In genomic region chr4:154028646-154029045, GRCm38 (mm10) we compare ENCODE assay signal across 14 mouse cellular contexts. TPM values are rescaled to one million over a fixed set of nuclear protein-coding genes. Genes with fewer than 3 reads are reported as not detected.
DNase-seq lines count a peak whose midpoint lies in the region; ATAC-seq and TF ChIP-seq lines count a peak whose summit lies in the region.
"Had no signal": no experiment of that assay in that cellular context is flagged by ENCODE, and none has a peak within 500 bp of the region (broad histone marks: within the 10 kb centered on the region; RNA-seq: fewer than 3 reads in every experiment).

No protein-coding gene starts in this region.

- in situ Hi-C loops in ES-E14 (cut with MboI; ENCODE audit: low sequenced_read_pairs in 2 of 2, unreplicated experiment in 2 of 2) = no loop called here

- no peaks in the 10 kb centered on the region for H3K4me1 ChIP-seq in cerebellum, adult 2 months (ENCODE audit: control insufficient read depth, insufficient read depth, low read length)
- H3K4me1 ChIP-seq in liver, embryonic 12.5 days = peaks cover 64% of the 10 kb centered on the region
- H3K4me1 ChIP-seq in ES-E14 (ENCODE audit: control insufficient read depth in 2 of 2, insufficient read depth in 2 of 2, low read length in 2 of 2, poor library complexity in 1 of 2) = peaks cover 0 to 4% of the 10 kb centered on the region in 2 experiments; a peak in 1 of 4 replicates
- H3K4me1 ChIP-seq in liver, embryonic 14.5 days (replicated peaks; ENCODE audit: control insufficient read depth in 2 of 2, insufficient read depth in 2 of 2, low read length in 1 of 2) = peaks cover 8 to 28% of the 10 kb centered on the region in 2 experiments

- H3K27ac ChIP-seq in cerebellum, adult 2 months (ENCODE audit: insufficient read depth, low read length) = no peak overlapping the region
- H3K27ac ChIP-seq in liver, embryonic 12.5 days = no peak overlapping the region
- H3K27ac ChIP-seq in ES-E14 (ENCODE audit: insufficient read depth, low read depth, low read length, poor library complexity, severe bottlenecking) = no peak overlapping the region
- no peak overlapping the region for H3K27ac ChIP-seq in liver, embryonic 14.5 days
- H3K27ac ChIP-seq: embryonic facial prominence, embryonic 13.5 days; hindbrain, embryonic 12.5 days; lung, embryonic 15.5 days; neural tube, embryonic 12.5 days had no signal

- no peak for ATAC-seq in liver, embryonic 12.5 days
- no peak for ATAC-seq in liver, embryonic 14.5 days (ENCODE audit: insufficient read depth)

- no peak overlapping the region for H3K4me3 ChIP-seq in cerebellum, adult 2 months (replicated peaks; ENCODE audit: insufficient read depth, low read depth, low read length)
- no peak overlapping the region for H3K4me3 ChIP-seq in liver, embryonic 12.5 days
- no peak overlapping the region for H3K4me3 ChIP-seq in ES-E14 (ENCODE audit: insufficient read depth in 1 of 2, low read depth in 1 of 2, low read length in 2 of 2, poor library complexity in 1 of 2, severe bottlenecking in 1 of 2)
- no peak overlapping the region for H3K4me3 ChIP-seq in liver, embryonic 14.5 days (ENCODE audit: insufficient read depth in 1 of 2, low read depth in 2 of 2, low read length in 2 of 2)
- H3K4me3 ChIP-seq: embryonic facial prominence, embryonic 13.5 days; hindbrain, embryonic 12.5 days; lung, embryonic 15.5 days; neural tube, embryonic 12.5 days had no signal

- H3K9me3 ChIP-seq in liver, embryonic 12.5 days (replicated peaks) = no peaks in the 10 kb centered on the region
- no peaks in the 10 kb centered on the region for H3K9me3 ChIP-seq in ES-E14 (ENCODE audit: control insufficient read depth, insufficient read depth, low read depth, low read length)
- H3K9me3 ChIP-seq in liver, embryonic 14.5 days (ENCODE audit: control insufficient read depth, low read length) = no peaks in the 10 kb centered on the region
- H3K9me3 ChIP-seq: embryonic facial prominence, embryonic 13.5 days; hindbrain, embryonic 12.5 days; lung, embryonic 15.5 days; neural tube, embryonic 12.5 days had no signal

- TF ChIP-seq POLR2A in cerebellum, adult 2 months (IDR thresholded peaks at IDR 0.05; ENCODE audit: borderline replicate concordance, insufficient read depth, low read length) = no peak

- intact Hi-C loops in gastrocnemius, postnatal 36 days (cut with DNase I) = no loop called here

- 0 out of 2 replicates have a peak, but pooled peaks have one; percentile 7 for TF ChIP-seq CTCF in cerebellum, adult 2 months (IDR thresholded peaks at IDR 0.05; ENCODE audit: borderline replicate concordance, insufficient read depth, low read depth, low read length)
- TF ChIP-seq CTCF in liver, embryonic 14.5 days (IDR thresholded peaks at IDR 0.05; ENCODE audit: low read depth) = peak; percentile 79

- no peak overlapping the region for H3K4me2 ChIP-seq in liver, embryonic 12.5 days
- H3K4me2 ChIP-seq in liver, embryonic 14.5 days (ENCODE audit: low read depth) = no peak overlapping the region
- H3K4me2 ChIP-seq: embryonic facial prominence, embryonic 13.5 days; hindbrain, embryonic 12.5 days; lung, embryonic 15.5 days; neural tube, embryonic 12.5 days had no signal

- DNase-seq in cerebellum, adult 2 months = no peak
- DNase-seq in cerebellum, adult 9-10 months = no peak
- DNase-seq in liver (peak; percentile 63), ES-E14 (ENCODE audit: low read depth, low spot score) (peak; percentile 44)
- no peak for DNase-seq in liver, embryonic 14.5 days (ENCODE audit: low read depth in 3 of 3, low spot score in 3 of 3)
- no peak for DNase-seq in gastrocnemius, postnatal 36 days
- no peak for DNase-seq in urinary bladder, postnatal 4 days (ENCODE audit: low spot score in 2 of 2)
- DNase-seq: adrenal gland, postnatal 25 days had no signal

- H3K36me3 ChIP-seq in liver, embryonic 12.5 days = peaks cover 31% of the 10 kb centered on the region
- H3K36me3 ChIP-seq in ES-E14 (ENCODE audit: control insufficient read depth, insufficient read depth, low read length, poor library complexity, severe bottlenecking) = no peaks in the 10 kb centered on the region
- peaks cover 4% of the 10 kb centered on the region; the same call in 1 of the 2 replicates for H3K36me3 ChIP-seq in liver, embryonic 14.5 days (replicated peaks; ENCODE audit: control insufficient read depth, insufficient read depth, low read depth)
- H3K36me3 ChIP-seq: embryonic facial prominence, embryonic 13.5 days; hindbrain, embryonic 12.5 days; lung, embryonic 15.5 days; neural tube, embryonic 12.5 days had no signal

- H3K27me3 ChIP-seq in cerebellum, adult 2 months (ENCODE audit: control insufficient read depth, insufficient read depth, low read length) = no peaks in the 10 kb centered on the region
- no peaks in the 10 kb centered on the region for H3K27me3 ChIP-seq in liver, embryonic 12.5 days (replicated peaks)
- H3K27me3 ChIP-seq in liver, embryonic 14.5 days (ENCODE audit: control insufficient read depth, insufficient read depth, low read length) = no peaks in the 10 kb centered on the region

- TF ChIP-seq EP300 in liver, embryonic 14.5 days (IDR thresholded peaks at IDR 0.05; ENCODE audit: low read depth) = no peak

- no peak overlapping the region for H3K9ac ChIP-seq in liver, embryonic 12.5 days
- no peak overlapping the region for H3K9ac ChIP-seq in ES-E14 (ENCODE audit: insufficient read depth, low read depth, low read length, poor library complexity, severe bottlenecking)
- no peak overlapping the region for H3K9ac ChIP-seq in liver, embryonic 14.5 days (replicated peaks)
- H3K9ac ChIP-seq: embryonic facial prominence, embryonic 13.5 days; hindbrain, embryonic 12.5 days; lung, embryonic 15.5 days; neural tube, embryonic 12.5 days had no signal

TF ChIP-seq in ES-E14, 5 proteins besides CTCF, POLR2A, EP300 and RAD21:
- TF ChIP-seq MAFK (IDR thresholded peaks at IDR 0.05; ENCODE audit: insufficient read depth, low read depth, low read length) (no peak), HCFC1 (IDR thresholded peaks at IDR 0.05; ENCODE audit: borderline replicate concordance, insufficient read depth, low read length) (no peak), ZC3H11A (IDR thresholded peaks at IDR 0.05; ENCODE audit: borderline replicate concordance, low read depth, low read length) (0 out of 2 replicates have a peak, but pooled peaks have one; percentile 16), ZNF384 (IDR thresholded peaks at IDR 0.05; ENCODE audit: low read depth, low read length) (no peak), CHD2 (IDR thresholded peaks at IDR 0.05; ENCODE audit: low read depth, low read length) (no peak)

RNA-seq across cellular contexts. Expression of gene Smim1, which starts 2.6 kb away (rescaled TPM):
- 35.5 and 39.6 TPM in 2 replicates for polyA plus RNA-seq in cerebellum, adult 2 months (2012; rRNA removed)
- polyA plus RNA-seq in liver, embryonic 12.5 days (2016; fragmentation: Nextera tagmentation; extraction: Ambion mirVana) = 440 and 457 TPM in 2 replicates
- 2.9 and 3.0 TPM in 2 replicates for total RNA-seq in ES-E14 (2012; rRNA removed)
- 224 and 276 TPM in 2 replicates for polyA plus RNA-seq in liver, embryonic 14.5 days (2012; rRNA removed)
- polyA plus RNA-seq in liver, embryonic 14.5 days (2014; fragmentation: Nextera tagmentation; extraction: Ambion mirVana) = 446 and 452 TPM in 2 replicates
- 1 to 10 TPM; 2.0 to 2.6 TPM for total RNA-seq in gastrocnemius, postnatal 36 days (2021)

RNA-seq across cellular contexts. Expression of gene Ccdc27, which starts 13.8 kb away (rescaled TPM):
- not detected in 2 replicates for polyA plus RNA-seq in cerebellum, adult 2 months (2012; rRNA removed)
- polyA plus RNA-seq in liver, embryonic 12.5 days (2016; fragmentation: Nextera tagmentation; extraction: Ambion mirVana) = 0.06 and 0.13 TPM in 2 replicates
- total RNA-seq in ES-E14 (2012; rRNA removed) = not detected in 2 replicates
- polyA plus RNA-seq in liver, embryonic 14.5 days (2012; rRNA removed) = not detected in 2 replicates
- not detected in 2 replicates for polyA plus RNA-seq in liver, embryonic 14.5 days (2014; fragmentation: Nextera tagmentation; extraction: Ambion mirVana)
- total RNA-seq in gastrocnemius, postnatal 36 days (2021) = not detected
- total RNA-seq: adrenal gland, postnatal 25 days; gastrocnemius, adult 8-10 months had no signal
- polyA plus RNA-seq: embryonic facial prominence, embryonic 13.5 days; hindbrain, embryonic 12.5 days; lung, embryonic 15.5 days; neural tube, embryonic 12.5 days had no signal

RNA-seq across cellular contexts. Expression of gene Lrrc47, which starts 17.1 kb away (rescaled TPM):
- polyA plus RNA-seq in cerebellum, adult 2 months (2012; rRNA removed) = 44.8 and 45.0 TPM in 2 replicates
- 36.0 and 38.6 TPM in 2 replicates for polyA plus RNA-seq in liver, embryonic 12.5 days (2016; fragmentation: Nextera tagmentation; extraction: Ambion mirVana)
- total RNA-seq in ES-E14 (2012; rRNA removed) = 32.9 and 35.8 TPM in 2 replicates
- polyA plus RNA-seq in liver, embryonic 14.5 days (2012; rRNA removed) = 20.8 and 23.6 TPM in 2 replicates
- 13.2 and 15.1 TPM in 2 replicates for polyA plus RNA-seq in liver, embryonic 14.5 days (2014; fragmentation: Nextera tagmentation; extraction: Ambion mirVana)
- 10 to 100 TPM; 20.4 to 20.9 TPM for total RNA-seq in gastrocnemius, postnatal 36 days (2021)

RNA-seq across cellular contexts. Expression of gene Cep104, which starts 53.7 kb away (rescaled TPM):
- 23.6 and 23.9 TPM in 2 replicates for polyA plus RNA-seq in cerebellum, adult 2 months (2012; rRNA removed)
- 11.9 and 12.0 TPM in 2 replicates for polyA plus RNA-seq in liver, embryonic 12.5 days (2016; fragmentation: Nextera tagmentation; extraction: Ambion mirVana)
- total RNA-seq in ES-E14 (2012; rRNA removed) = 15.0 and 16.1 TPM in 2 replicates
- 3.3 and 3.9 TPM in 2 replicates for polyA plus RNA-seq in liver, embryonic 14.5 days (2012; rRNA removed)
- polyA plus RNA-seq in liver, embryonic 14.5 days (2014; fragmentation: Nextera tagmentation; extraction: Ambion mirVana) = 5.1 and 6.3 TPM in 2 replicates
- total RNA-seq in gastrocnemius, postnatal 36 days (2021) = 10 to 100 TPM; 23.0 to 24.0 TPM

RNA-seq across cellular contexts. Expression of gene Dffb, which starts 53.7 kb away (rescaled TPM):
- 21.6 and 27.3 TPM in 2 replicates for polyA plus RNA-seq in cerebellum, adult 2 months (2012; rRNA removed)
- 11.6 and 12.4 TPM in 2 replicates for polyA plus RNA-seq in liver, embryonic 12.5 days (2016; fragmentation: Nextera tagmentation; extraction: Ambion mirVana)
- 14.4 and 15.1 TPM in 2 replicates for total RNA-seq in ES-E14 (2012; rRNA removed)
- 8.0 and 8.6 TPM in 2 replicates for polyA plus RNA-seq in liver, embryonic 14.5 days (2012; rRNA removed)
- 5.8 and 6.1 TPM in 2 replicates for polyA plus RNA-seq in liver, embryonic 14.5 days (2014; fragmentation: Nextera tagmentation; extraction: Ambion mirVana)
- total RNA-seq in gastrocnemius, postnatal 36 days (2021) = 1 to 10 TPM; 1.3 to 1.8 TPM

Comparison
In these comparisons a context has a peak if more than half of its experiments do, and no peak if none do; other contexts are left out.
1. DNase-seq: peak in liver (single experiment) and ES-E14 (single experiment); none in cerebellum, adult 2 months (0 of 2), cerebellum, adult 9-10 months (single experiment), liver, embryonic 14.5 days (0 of 3), gastrocnemius, postnatal 36 days (0 of 2) and urinary bladder, postnatal 4 days (0 of 2).